Mouse (Mus musculus) cortical plate, adult 2 months (tissue): ENCODE data around the gene Gsk3a. TPM values are rescaled to one million over a fixed set of nuclear protein-coding genes. Genes with fewer than 3 reads are reported as not detected.

ENCODE experiments used
- H3K27ac ChIP-seq: fragments of 200-500 bp; 2 replicates; pipeline ENCODE4 v1.5.1; 2012; ENCODE audit warnings: low read length, control low read depth, inconsistent platforms; ENCODE audit not compliant: insufficient read depth
- H3K4me1 ChIP-seq: fragments of 200-500 bp; 2 replicates; pipeline ENCODE4 v1.6.1; 2011; ENCODE audit warnings: low read length; ENCODE audit not compliant: control insufficient read depth, insufficient read depth
- H3K4me3 ChIP-seq: fragments of 200-500 bp; 2 replicates; pipeline ENCODE4 v1.5.1; 2011; ENCODE audit warnings: mild to moderate bottlenecking, low read length, control low read depth; ENCODE audit not compliant: insufficient read depth
- CTCF ChIP-seq: fragments of 200-500 bp; IDR thresholded peaks from 2 replicates; pipeline ENCODE4 v1.5.1; 2011; ENCODE audit warnings: mild to moderate bottlenecking, control low read depth, low read length; ENCODE audit not compliant: insufficient read depth; ENCODE audit errors: extremely low read depth
- POLR2A ChIP-seq: fragments of 200-500 bp; IDR thresholded peaks from 2 replicates; pipeline ENCODE4 v1.6.1; 2011; ENCODE audit warnings: mild to moderate bottlenecking, low read length, control low read depth; ENCODE audit not compliant: insufficient read depth; ENCODE audit errors: extremely low read depth
- polyA plus RNA-seq: library from polyadenylated mRNA; depleted of rRNA; stranded (reverse); fragments of >200 nt; gene quantifications from 2 replicates; pipeline ENCODE4 v1.2.3, GENCODE M21; 2012

The Gsk3a gene
- polyA plus RNA-seq, 1 experiment = 287 TPM

- Histone ChIP-seq H3K27ac (peak within 1 kb of the TSS; percentile 94), H3K4me1 (peaks cover 8% of the 10 kb centered on the region; the same call in 1 of the 2 replicates), H3K4me3 (peak within 1 kb of the TSS; percentile 94)
- TF ChIP-seq POLR2A (peak; percentile 59; the same call in 1 of the 2 replicates), CTCF (no peak)
Observed at GRCm38 (mm10) chr7:25250141-25250972, 12.7 kb upstream of the Gsk3a start, which contains the start of gene Erf. Gene Erf (minus strand): TSS chr7:25250761.

DNA sequence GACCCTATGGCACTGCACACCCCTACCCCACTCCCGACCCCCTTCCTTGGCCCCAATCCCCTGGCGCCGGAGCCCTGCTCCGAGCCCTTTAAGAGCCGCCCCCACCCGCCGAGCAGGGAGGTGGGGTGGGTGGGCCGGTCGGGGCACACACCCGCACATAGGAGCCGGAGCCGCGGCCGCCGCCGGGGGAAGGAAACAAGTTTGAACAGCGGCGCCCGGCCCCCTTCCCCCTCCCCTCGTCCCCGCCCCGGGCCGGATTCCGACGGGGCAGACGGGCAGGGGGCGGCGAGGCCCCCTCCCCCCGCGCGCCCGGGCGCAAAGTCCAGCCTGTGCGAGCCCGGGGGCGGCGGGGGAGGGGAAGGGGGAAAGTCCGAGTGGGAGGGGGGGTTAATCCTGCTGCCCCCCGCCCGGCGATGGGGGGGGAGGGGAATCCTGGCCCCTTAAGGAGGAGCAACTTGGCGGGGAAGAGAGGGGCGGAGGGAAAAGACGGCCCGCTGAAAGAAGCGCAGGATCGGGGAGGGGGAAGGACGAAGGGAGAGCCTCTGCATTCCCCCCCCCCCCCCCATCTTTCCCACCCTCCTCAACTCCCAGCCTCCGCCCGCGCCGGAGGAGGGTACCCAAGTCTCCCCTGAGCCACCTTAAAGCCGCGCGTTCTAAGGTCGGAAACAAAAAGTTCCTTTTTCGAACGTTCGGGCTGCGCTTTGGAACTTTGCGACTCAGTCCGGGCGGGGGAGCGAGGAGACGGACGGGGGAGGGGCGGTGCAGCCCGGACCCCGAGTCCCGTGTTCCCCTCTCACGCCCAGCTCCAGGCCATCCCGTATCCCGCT lies 11.9 kb upstream of the Gsk3a start:
- TF ChIP-seq CTCF (no peak), POLR2A (no peak)
- Histone ChIP-seq H3K4me3 (peak overlapping the region; percentile 94), H3K27ac (peak overlapping the region; percentile 99), H3K4me1 (peaks cover 9% of the 10 kb centered on the region; the same call in 1 of the 2 replicates)

DNA sequence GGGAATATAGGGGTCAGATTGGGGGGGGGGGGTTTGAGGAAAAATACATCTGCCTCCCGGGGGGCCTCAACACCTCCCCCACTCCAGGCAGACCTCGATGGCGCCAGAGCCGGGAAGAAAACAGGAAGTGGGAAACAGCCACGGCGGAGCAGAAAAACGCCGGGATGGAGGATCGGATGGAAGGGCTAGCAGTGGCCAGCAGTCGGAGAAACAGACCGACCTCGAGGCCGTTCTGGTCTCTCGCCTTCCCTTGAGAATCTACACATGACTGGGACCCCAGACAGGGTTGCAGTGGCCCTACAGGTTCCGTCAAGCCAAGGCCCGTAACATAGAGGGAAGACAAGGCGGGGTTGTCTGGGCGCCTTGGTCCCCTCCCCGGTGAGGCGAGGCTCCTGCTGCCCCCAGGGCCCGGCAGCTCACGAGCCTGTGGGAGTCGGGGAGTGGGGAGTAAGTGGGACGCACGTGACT lies 11.2 kb upstream of the Gsk3a start:
- H3K4me1 ChIP-seq = peaks cover 9% of the 10 kb centered on the region; the same call in 1 of the 2 replicates

DNA sequence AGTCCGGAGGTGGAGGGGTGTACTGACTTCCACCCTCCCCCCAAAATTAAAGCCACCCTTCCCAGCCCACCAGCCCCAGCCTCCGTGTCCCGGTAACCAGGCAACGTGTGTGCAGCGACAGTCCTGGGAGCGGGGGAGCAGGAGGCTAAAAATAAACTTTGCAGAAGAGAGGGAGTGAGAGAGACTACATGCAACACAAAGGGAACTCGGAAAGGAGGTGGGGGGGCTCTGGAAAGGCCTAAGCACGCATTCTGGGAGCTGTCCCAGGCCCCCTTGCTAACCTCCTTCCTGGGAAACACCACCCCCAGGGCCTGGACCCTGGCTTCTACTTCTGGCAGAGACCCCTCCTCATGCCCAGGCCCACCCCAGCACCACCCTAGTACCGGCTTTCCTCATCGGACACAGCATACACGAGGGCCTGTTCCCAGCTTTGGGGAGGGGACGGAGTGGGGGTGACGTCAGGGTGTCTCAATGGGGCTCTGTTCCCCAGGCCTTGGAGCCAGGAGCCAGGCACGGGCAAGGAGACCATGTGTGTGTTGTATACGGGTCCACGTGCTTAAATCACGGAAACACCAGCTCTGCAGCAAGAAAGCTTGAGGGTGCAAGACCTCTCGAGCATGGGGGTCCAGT lies 10.5 kb upstream of the Gsk3a start:
- peak overlapping the region; percentile 94 for H3K4me3 ChIP-seq
- H3K27ac ChIP-seq = peak overlapping the region; percentile 99
- peaks cover 9% of the 10 kb centered on the region; the same call in 1 of the 2 replicates for H3K4me1 ChIP-seq
- TF ChIP-seq POLR2A = peak; percentile 22; the same call in 1 of the 2 replicates
- no peak for TF ChIP-seq CTCF

More for the DNA sequence above, 11.2 kb upstream of the Gsk3a start:
- TF ChIP-seq CTCF = no peak
- TF ChIP-seq POLR2A = no peak
- Histone ChIP-seq H3K27ac (peak overlapping the region; percentile 99), H3K4me3 (peak overlapping the region; percentile 94)

DNA sequence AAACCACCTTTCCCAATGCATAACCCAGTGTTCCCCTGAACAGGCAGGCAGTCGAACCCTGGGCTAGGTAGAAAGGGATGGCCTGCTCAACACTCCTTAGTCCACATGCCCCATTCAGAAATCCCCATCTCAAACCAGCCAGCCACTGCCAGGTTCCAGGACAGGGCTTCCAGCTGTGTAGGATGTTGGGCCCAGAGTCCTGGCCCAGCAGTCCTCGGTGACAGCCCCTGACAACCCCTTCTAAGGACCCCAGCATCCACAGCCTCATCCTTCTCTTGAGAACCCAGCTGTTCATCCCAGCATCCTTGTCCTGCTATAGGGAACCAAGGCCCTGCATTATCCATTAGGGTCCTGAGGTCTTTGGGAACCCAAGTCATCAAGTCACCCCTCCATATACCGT lies 9.8 kb upstream of the Gsk3a start:
- Histone ChIP-seq H3K4me3 (peak overlapping the region; percentile 94), H3K4me1 (peaks cover 10% of the 10 kb centered on the region; the same call in 1 of the 2 replicates), H3K27ac (peak overlapping the region; percentile 99)
- TF ChIP-seq POLR2A (no peak), CTCF (no peak)

GRCm38 (mm10) chr7:25246759-25247137 lies 9.1 kb upstream of the Gsk3a start:
- TF ChIP-seq CTCF (no peak), POLR2A (no peak)
- H3K27ac ChIP-seq = peak overlapping the region; percentile 97
- peak overlapping the region; percentile 94 for H3K4me3 ChIP-seq
- peaks cover 8% of the 10 kb centered on the region; the same call in 1 of the 2 replicates for H3K4me1 ChIP-seq

DNA sequence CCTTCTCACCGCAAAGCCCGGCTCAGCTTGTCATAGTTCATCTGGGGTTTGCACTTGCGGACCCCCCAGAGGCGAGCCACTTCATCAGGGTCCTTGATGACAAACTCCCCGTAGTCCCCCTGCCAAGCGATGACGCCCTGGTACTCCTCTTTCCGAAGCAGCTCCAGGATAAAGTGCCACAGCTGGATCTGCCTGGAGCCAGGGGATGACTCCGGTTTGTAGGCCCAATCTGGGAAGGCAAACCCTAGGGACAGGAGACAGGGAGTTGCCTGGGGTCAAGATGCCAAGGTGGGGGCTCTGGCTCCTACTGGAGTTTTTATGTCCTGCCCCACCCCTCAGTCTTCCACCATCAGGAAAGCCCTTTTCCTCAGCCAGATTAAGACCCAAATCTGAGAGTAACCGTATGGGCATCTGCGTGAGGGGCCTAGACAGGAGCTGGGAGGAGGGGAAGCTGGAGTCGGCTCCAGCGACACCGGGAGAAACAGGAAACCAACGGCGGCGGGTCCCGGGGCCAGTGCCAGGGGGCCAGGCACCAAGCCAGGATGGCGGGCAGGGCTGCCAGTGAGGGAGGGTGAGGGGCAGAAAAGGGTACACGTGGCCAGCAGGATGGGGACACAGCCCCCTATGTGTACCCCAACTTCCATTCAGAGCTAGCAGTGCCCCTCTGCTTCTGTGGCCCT lies 8.6 kb upstream of the Gsk3a start:
- peaks cover 5% of the 10 kb centered on the region; the same call in 1 of the 2 replicates for H3K4me1 ChIP-seq
- no peak for TF ChIP-seq CTCF
- TF ChIP-seq POLR2A = no peak
- peak overlapping the region; percentile 94 for H3K4me3 ChIP-seq
- peak overlapping the region; percentile 97 for H3K27ac ChIP-seq

GRCm38 (mm10) chr7:25244562-25245369 lies 7.1 kb upstream of the Gsk3a start:
- peak overlapping the region; percentile 97 for H3K27ac ChIP-seq
- H3K4me1 ChIP-seq = peaks cover 5% of the 10 kb centered on the region; the same call in 1 of the 2 replicates
- TF ChIP-seq CTCF = no peak
- TF ChIP-seq POLR2A = no peak
- H3K4me3 ChIP-seq = no peak overlapping the region

- H3K27ac ChIP-seq = no peak overlapping the region
- TF ChIP-seq CTCF (no peak), POLR2A (no peak)
- no peak overlapping the region for H3K4me3 ChIP-seq
- H3K4me1 ChIP-seq = peaks cover 5% of the 10 kb centered on the region; the same call in 1 of the 2 replicates
Observed at GRCm38 (mm10) chr7:25243361-25243760, 5.7 kb upstream of the Gsk3a start.
